Mouse (Mus musculus): ENCODE data around the gene Ift27. TPM values are rescaled to one million over a fixed set of nuclear protein-coding genes. Genes with fewer than 3 reads are reported as not detected.
A peak's percentile ranks its signal among the peaks of the same experiment; 100 is the strongest.

The Ift27 gene
- polyA plus RNA-seq, 1 experiment = 52.0 TPM

- WGBS = 83% methylated on average over 28 of the region's 28 CpGs
- H3K27me3 ChIP-seq (ENCODE audit: control insufficient read depth, insufficient read depth, low read length) = no peaks in the 10 kb centered on the region
- TF ChIP-seq POLR2A (IDR thresholded peaks at IDR 0.05; ENCODE audit: borderline replicate concordance, insufficient read depth, low read length) (no peak), CTCF (IDR thresholded peaks at IDR 0.05; ENCODE audit: borderline replicate concordance, insufficient read depth, low read depth, low read length) (no peak)
- no peak overlapping the region for H3K4me3 ChIP-seq (replicated peaks; ENCODE audit: insufficient read depth, low read depth, low read length)
- H3K4me1 ChIP-seq (ENCODE audit: control insufficient read depth, insufficient read depth, low read length) = peaks cover 8% of the 10 kb centered on the region; the same call in 1 of the 2 replicates
- DNase-seq = peak in 1 of 2 experiments; percentile 50
- H3K27ac ChIP-seq (ENCODE audit: insufficient read depth, low read length) = no peak overlapping the region
These were observed 21.4 kb upstream of the Ift27 start for GRCm38 (mm10) chr15:78195096-78195880.

DNA sequence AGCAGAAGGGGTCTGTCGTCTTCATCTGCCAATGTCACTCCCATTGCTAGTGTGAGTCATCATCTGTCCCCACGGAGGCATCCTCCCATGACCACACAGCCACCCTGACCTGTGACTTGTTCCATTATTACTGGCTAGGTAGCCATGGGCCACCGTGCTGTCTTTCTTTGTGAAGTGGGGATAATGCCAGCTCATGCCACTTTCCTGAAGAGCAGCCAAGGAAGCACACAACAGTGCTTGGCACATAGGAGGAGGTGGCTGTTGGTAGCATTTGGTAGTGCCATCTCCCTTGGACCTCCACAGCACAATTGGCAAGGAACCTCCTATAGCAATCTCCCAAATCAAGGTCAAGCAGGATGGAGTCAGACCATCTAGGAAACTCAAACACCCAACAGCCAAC is 20.4 kb upstream of the Ift27 start:
- Histone ChIP-seq H3K4me1 (ENCODE audit: control insufficient read depth, insufficient read depth, low read length) (peaks cover 8% of the 10 kb centered on the region; the same call in 1 of the 2 replicates), H3K27ac (ENCODE audit: insufficient read depth, low read length) (no peak overlapping the region), H3K27me3 (ENCODE audit: control insufficient read depth, insufficient read depth, low read length) (no peaks in the 10 kb centered on the region), H3K4me3 (replicated peaks; ENCODE audit: insufficient read depth, low read depth, low read length) (no peak overlapping the region)
- peak in 1 of 2 experiments; percentile 48 for DNase-seq
- TF ChIP-seq POLR2A (IDR thresholded peaks at IDR 0.05; ENCODE audit: borderline replicate concordance, insufficient read depth, low read length) (no peak), CTCF (IDR thresholded peaks at IDR 0.05; ENCODE audit: borderline replicate concordance, insufficient read depth, low read depth, low read length) (no peak)
- WGBS = 4% methylated on average over 3 of the region's 3 CpGs

DNA sequence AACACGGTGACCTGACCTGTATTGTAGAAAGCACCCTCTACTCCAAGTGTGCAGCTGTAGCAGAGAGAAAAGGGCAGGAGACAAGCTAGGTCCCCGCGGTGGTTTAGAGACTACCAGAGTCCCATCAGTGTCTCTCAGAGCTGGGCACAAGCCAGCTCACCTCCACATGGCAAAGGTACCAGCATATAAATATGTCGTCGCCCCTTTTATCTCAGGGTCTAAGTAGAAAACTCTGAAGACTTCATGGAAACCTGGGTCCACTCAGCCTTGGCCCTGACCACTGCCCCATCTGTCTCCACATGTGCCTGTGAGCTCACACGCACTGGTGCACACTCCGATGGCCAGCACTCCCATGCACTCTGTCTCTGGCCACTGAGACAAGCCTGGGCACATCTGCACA is 15.7 kb upstream of the Ift27 start:
- Histone ChIP-seq H3K4me1 (ENCODE audit: control insufficient read depth, insufficient read depth, low read length) (peaks cover 8% of the 10 kb centered on the region; the same call in 1 of the 2 replicates), H3K4me3 (replicated peaks; ENCODE audit: insufficient read depth, low read depth, low read length) (no peak overlapping the region), H3K27ac (ENCODE audit: insufficient read depth, low read length) (no peak overlapping the region), H3K27me3 (ENCODE audit: control insufficient read depth, insufficient read depth, low read length) (no peaks in the 10 kb centered on the region)
- 90% methylated on average over 7 of the region's 7 CpGs for WGBS
- DNase-seq = no peak
- TF ChIP-seq POLR2A (IDR thresholded peaks at IDR 0.05; ENCODE audit: borderline replicate concordance, insufficient read depth, low read length) (no peak), CTCF (IDR thresholded peaks at IDR 0.05; ENCODE audit: borderline replicate concordance, insufficient read depth, low read depth, low read length) (no peak)

GRCm38 (mm10) chr15:78188546-78188945 is 14.6 kb upstream of the Ift27 start:
- Histone ChIP-seq H3K27me3 (ENCODE audit: control insufficient read depth, insufficient read depth, low read length) (no peaks in the 10 kb centered on the region), H3K4me1 (ENCODE audit: control insufficient read depth, insufficient read depth, low read length) (no peaks in the 10 kb centered on the region), H3K27ac (ENCODE audit: insufficient read depth, low read length) (no peak overlapping the region), H3K4me3 (replicated peaks; ENCODE audit: insufficient read depth, low read depth, low read length) (no peak overlapping the region)
- TF ChIP-seq CTCF (IDR thresholded peaks at IDR 0.05; ENCODE audit: borderline replicate concordance, insufficient read depth, low read depth, low read length) (no peak), POLR2A (IDR thresholded peaks at IDR 0.05; ENCODE audit: borderline replicate concordance, insufficient read depth, low read length) (no peak)
- no peak for DNase-seq
- WGBS = 83% methylated on average over 3 of the region's 3 CpGs

DNA sequence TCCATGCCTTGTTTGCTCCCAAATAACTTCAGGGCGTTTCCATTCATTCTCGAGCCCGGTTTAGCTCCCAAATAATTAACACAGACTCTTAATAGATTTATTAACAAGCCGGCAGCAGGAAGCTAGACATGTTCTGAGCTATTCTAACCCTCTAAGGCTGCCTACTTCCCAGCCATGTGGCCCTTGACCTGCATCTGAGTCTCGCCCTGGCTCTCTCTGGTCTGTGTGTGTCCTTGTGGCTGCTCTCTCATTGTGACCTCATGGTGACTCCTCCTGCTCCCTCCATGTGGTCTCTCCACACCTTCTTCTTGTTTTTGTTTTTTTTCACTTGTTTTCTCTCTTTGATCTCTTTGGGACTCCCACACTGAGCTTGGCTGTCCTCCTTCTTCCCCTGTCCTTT is 13.0 kb upstream of the Ift27 start:
- peaks cover 3% of the 10 kb centered on the region; the same call in 1 of the 2 replicates for H3K4me1 ChIP-seq (ENCODE audit: control insufficient read depth, insufficient read depth, low read length)
- DNase-seq = no peak
- TF ChIP-seq CTCF (IDR thresholded peaks at IDR 0.05; ENCODE audit: borderline replicate concordance, insufficient read depth, low read depth, low read length) = no peak
- TF ChIP-seq POLR2A (IDR thresholded peaks at IDR 0.05; ENCODE audit: borderline replicate concordance, insufficient read depth, low read length) = no peak
- 76% methylated on average over 5 of the region's 5 CpGs for WGBS
- H3K27ac ChIP-seq (ENCODE audit: insufficient read depth, low read length) = no peak overlapping the region
- no peaks in the 10 kb centered on the region for H3K27me3 ChIP-seq (ENCODE audit: control insufficient read depth, insufficient read depth, low read length)
- H3K4me3 ChIP-seq (replicated peaks; ENCODE audit: insufficient read depth, low read depth, low read length) = no peak overlapping the region

GRCm38 (mm10) chr15:78185609-78186008 is 11.7 kb upstream of the Ift27 start:
- Histone ChIP-seq H3K27ac (ENCODE audit: insufficient read depth, low read length) (no peak overlapping the region), H3K4me1 (ENCODE audit: control insufficient read depth, insufficient read depth, low read length) (peaks cover 4% of the 10 kb centered on the region; the same call in 1 of the 2 replicates), H3K27me3 (ENCODE audit: control insufficient read depth, insufficient read depth, low read length) (no peaks in the 10 kb centered on the region), H3K4me3 (replicated peaks; ENCODE audit: insufficient read depth, low read depth, low read length) (no peak overlapping the region)
- 96% methylated on average over 4 of the region's 4 CpGs for WGBS
- TF ChIP-seq POLR2A (IDR thresholded peaks at IDR 0.05; ENCODE audit: borderline replicate concordance, insufficient read depth, low read length) (no peak), CTCF (IDR thresholded peaks at IDR 0.05; ENCODE audit: borderline replicate concordance, insufficient read depth, low read depth, low read length) (no peak)
- DNase-seq = no peak

DNA sequence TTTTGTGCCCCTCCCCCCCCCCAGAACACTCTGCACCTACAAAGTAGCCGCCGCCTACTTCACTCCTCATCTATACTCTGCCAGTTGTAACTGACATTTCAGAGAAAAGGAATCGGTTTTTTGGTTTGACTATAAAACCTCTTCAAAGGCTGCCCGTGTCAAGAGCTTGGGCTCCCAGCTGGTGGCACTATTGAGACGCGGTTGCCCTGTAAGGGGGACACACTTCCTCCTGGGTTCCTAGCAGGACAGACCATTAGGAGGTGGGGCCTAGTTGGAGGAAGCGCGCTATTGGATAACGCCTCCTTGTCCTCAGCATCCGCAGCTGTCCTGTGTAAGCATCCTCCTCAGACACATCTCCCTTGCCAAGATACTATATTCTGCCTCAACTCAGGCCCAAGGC is 10.9 kb upstream of the Ift27 start:
- DNase-seq = no peak
- TF ChIP-seq POLR2A (IDR thresholded peaks at IDR 0.05; ENCODE audit: borderline replicate concordance, insufficient read depth, low read length) = no peak
- TF ChIP-seq CTCF (IDR thresholded peaks at IDR 0.05; ENCODE audit: borderline replicate concordance, insufficient read depth, low read depth, low read length) = peak; percentile 34; the same call in 1 of the 2 replicates
- Histone ChIP-seq H3K27ac (ENCODE audit: insufficient read depth, low read length) (no peak overlapping the region), H3K4me1 (ENCODE audit: control insufficient read depth, insufficient read depth, low read length) (peaks cover 4% of the 10 kb centered on the region; the same call in 1 of the 2 replicates), H3K27me3 (ENCODE audit: control insufficient read depth, insufficient read depth, low read length) (no peaks in the 10 kb centered on the region), H3K4me3 (replicated peaks; ENCODE audit: insufficient read depth, low read depth, low read length) (no peak overlapping the region)
- 9% methylated on average over 10 of the region's 10 CpGs for WGBS
